Mouse (Mus musculus) ovary, postnatal 14 days (tissue): Measurements from ENCODE around the gene Cabp2.

ENCODE experiments used
- DNase-seq: peaks from one replicate; pipeline ENCODE4 v3.0.0; 2022; ENCODE audit warnings: low spot score

Cabp2 gene

GRCm38 (mm10) chr19:4082219-4082965 lies 1.0 kb downstream of the Cabp2 start:
- DNase-seq, result no peak

- no peak for DNase-seq
Observed at GRCm38 (mm10) chr19:4083316-4083715, 1.9 kb downstream of the Cabp2 start.

GRCm38 (mm10) chr19:4083826-4084225 lies 2.4 kb downstream of the Cabp2 start:
- DNase-seq, result no peak

GRCm38 (mm10) chr19:4084984-4085383 lies 3.6 kb downstream of the Cabp2 start:
- DNase-seq, result no peak

- no peak for DNase-seq
Observed at GRCm38 (mm10) chr19:4086156-4086555, 4.8 kb downstream of the Cabp2 start.

- DNase-seq, result no peak
Observed at GRCm38 (mm10) chr19:4087090-4087489, 5.7 kb downstream of the Cabp2 start.

GRCm38 (mm10) chr19:4088146-4088545 lies 6.8 kb downstream of the Cabp2 start:
- no peak for DNase-seq

- DNase-seq, result no peak
Observed at GRCm38 (mm10) chr19:4089128-4089527, 7.8 kb downstream of the Cabp2 start.

GRCm38 (mm10) chr19:4090446-4090845 lies 9.1 kb downstream of the Cabp2 start:
- no peak for DNase-seq

- DNase-seq, result no peak
Observed at GRCm38 (mm10) chr19:4091383-4091782, 10.0 kb downstream of the Cabp2 start.

GRCm38 (mm10) chr19:4092750-4093149 lies 11.4 kb downstream of the Cabp2 start:
- DNase-seq, result no peak

- DNase-seq, result no peak
Observed at GRCm38 (mm10) chr19:4093772-4094171, 12.4 kb downstream of the Cabp2 start.

GRCm38 (mm10) chr19:4094348-4094747 lies 13.0 kb downstream of the Cabp2 start:
- DNase-seq, result no peak

GRCm38 (mm10) chr19:4094774-4095303 lies 13.5 kb downstream of the Cabp2 start:
- no peak for DNase-seq

- no peak for DNase-seq
Observed at GRCm38 (mm10) chr19:4095802-4096201, 14.4 kb downstream of the Cabp2 start.

GRCm38 (mm10) chr19:4096642-4097440 lies 15.5 kb downstream of the Cabp2 start, which contains the start of gene Cdk2ap2:
Gene Cdk2ap2, plus strand, starts transcription at chr19:4097182.
- peak; percentile 100 for DNase-seq

- DNase-seq, result no peak
Observed at GRCm38 (mm10) chr19:4097441-4097825, 16.1 kb downstream of the Cabp2 start.

GRCm38 (mm10) chr19:4098426-4098825 lies 17.0 kb downstream of the Cabp2 start:
- DNase-seq, result no peak

GRCm38 (mm10) chr19:4099056-4099455 lies 17.7 kb downstream of the Cabp2 start:
- peak; percentile 87 for DNase-seq

- DNase-seq, result peak; percentile 60
Observed at GRCm38 (mm10) chr19:4099837-4100717, 18.7 kb downstream of the Cabp2 start, which contains the start of gene Pitpnm1. Gene Pitpnm1, plus strand, starts transcription at chr19:4099998.

- peak; percentile 36 for DNase-seq
Observed at GRCm38 (mm10) chr19:4100718-4101261, 19.4 kb downstream of the Cabp2 start.

GRCm38 (mm10) chr19:4101466-4101865 lies 20.1 kb downstream of the Cabp2 start:
- no peak for DNase-seq
